Mouse (Mus musculus): ENCODE data around the gene Nhlrc4. TPM values are rescaled to one million over a fixed set of nuclear protein-coding genes. Genes with fewer than 3 reads are reported as not detected.

Nhlrc4 gene
- polyA plus RNA-seq, 1 experiment from 2014 or later: 0.30 TPM

DNA sequence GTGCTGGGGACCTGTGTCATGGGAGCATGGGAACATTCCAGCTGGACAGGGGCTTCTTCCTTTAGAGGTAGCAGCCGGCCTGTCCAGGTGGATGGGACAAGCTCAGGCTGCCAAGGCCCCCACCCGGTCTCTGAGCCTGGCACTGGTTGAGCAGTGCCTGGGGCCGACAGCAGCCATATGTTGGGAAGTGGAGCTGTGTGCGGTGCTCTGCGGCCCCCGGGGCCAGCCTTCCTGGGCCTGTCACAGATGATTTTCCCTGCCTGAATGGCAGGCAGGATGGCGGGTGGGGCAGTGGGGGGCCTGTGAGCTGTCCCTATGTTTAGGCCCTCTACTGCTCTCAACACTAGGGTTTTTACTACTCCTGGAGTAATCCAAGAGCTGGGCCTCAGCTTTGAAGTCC, 11.4 kb upstream of the Nhlrc4 start:
- Histone ChIP-seq H3K4me1 (peaks cover 10% of the 10 kb centered on the region), H3K36me3 (peaks cover 13% of the 10 kb centered on the region; the same call in 1 of the 2 replicates), H3K27ac (no peak overlapping the region), H3K4me2 (no peak overlapping the region), H3K4me3 (replicated peaks) (no peak overlapping the region), H3K9me3 (no peaks in the 10 kb centered on the region), H3K27me3 (replicated peaks) (peaks cover 26% of the 10 kb centered on the region), H3K9ac (no peak overlapping the region)
- ATAC-seq (ENCODE audit: insufficient read depth, low FRiP score, low read depth): no peak
- WGBS: 82% methylated on average over 7 of the region's 7 CpGs

DNA sequence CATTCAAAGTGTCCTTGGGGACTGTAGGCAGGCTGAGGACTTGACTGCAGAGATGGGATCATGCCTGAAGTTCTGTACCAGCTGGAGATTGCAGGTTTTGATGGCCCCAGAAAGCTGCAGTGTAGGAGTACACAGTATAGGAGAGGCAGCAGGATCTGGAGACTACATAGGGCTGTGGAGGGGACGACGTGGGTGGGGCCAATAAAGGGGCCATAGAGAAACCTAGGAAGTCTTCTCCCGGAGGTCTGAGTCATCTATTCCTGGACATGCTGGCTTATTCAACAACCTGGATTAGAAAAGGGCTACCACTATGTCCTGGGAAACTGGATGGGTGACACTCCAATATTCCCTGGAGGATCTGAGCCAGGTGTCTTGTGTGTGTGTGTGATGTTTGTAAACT, 11.0 kb upstream of the Nhlrc4 start:
- Histone ChIP-seq H3K36me3 (peaks cover 11% of the 10 kb centered on the region; the same call in 1 of the 2 replicates), H3K27ac (no peak overlapping the region), H3K27me3 (replicated peaks) (peaks cover 29% of the 10 kb centered on the region), H3K9me3 (no peaks in the 10 kb centered on the region), H3K9ac (no peak overlapping the region), H3K4me2 (no peak overlapping the region), H3K4me1 (peaks cover 12% of the 10 kb centered on the region), H3K4me3 (replicated peaks) (no peak overlapping the region)
- no peak for ATAC-seq (ENCODE audit: insufficient read depth, low FRiP score, low read depth)
- 40% methylated on average over 3 of the region's 3 CpGs for WGBS

DNA sequence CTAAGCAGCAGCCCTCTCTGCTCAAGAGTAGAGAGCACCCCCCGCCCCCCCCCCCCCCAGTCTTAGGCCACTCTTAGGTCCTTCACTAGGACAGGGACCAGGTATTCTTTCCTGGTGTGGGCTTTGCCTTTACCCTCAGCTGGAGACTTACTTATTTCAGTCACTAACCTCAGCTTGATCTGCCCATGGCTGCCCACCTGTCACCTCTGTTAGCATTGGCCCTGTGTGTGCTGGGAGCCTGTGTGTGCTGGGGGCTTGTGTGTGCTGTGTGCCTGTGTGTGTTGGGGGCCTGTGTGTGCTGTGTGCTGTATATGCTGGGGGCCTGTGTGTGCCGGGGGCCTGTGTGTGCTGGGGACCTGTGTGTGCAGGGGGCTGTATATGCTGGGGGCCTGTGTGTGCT, 9.9 kb upstream of the Nhlrc4 start:
- Histone ChIP-seq H3K4me3 (replicated peaks) (no peak overlapping the region), H3K4me1 (peaks cover 12% of the 10 kb centered on the region), H3K27me3 (replicated peaks) (peaks cover 38% of the 10 kb centered on the region), H3K36me3 (0 out of 2 replicates have a peak, but pooled peaks cover 2% of the 10 kb centered on the region), H3K9ac (no peak overlapping the region), H3K27ac (no peak overlapping the region), H3K4me2 (no peak overlapping the region), H3K9me3 (no peaks in the 10 kb centered on the region)
- 91% methylated on average over 1 of the region's 2 CpGs for WGBS
- no peak for ATAC-seq (ENCODE audit: insufficient read depth, low FRiP score, low read depth)

DNA sequence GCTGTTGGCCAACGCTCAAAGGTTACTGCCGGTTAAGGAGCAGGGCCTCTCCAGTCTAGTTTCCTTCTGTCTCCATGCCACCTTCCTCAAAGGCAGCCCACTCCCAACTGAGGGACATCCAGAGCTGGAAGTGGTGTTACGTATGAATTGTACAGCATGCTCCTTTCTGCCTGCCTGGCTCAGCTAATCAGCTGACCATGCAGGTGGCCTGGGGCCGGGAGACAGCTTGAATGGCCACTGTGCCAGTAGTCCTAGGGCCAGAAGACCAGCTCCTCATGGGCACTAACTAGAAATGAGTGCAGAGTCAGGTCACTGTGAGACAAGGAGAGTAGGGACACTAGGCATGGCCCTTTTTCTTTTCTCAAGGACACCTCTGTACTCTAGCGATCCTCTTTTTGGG, 8.4 kb upstream of the Nhlrc4 start:
- ATAC-seq (ENCODE audit: insufficient read depth, low FRiP score, low read depth): no peak
- Histone ChIP-seq H3K27ac (no peak overlapping the region), H3K9me3 (no peaks in the 10 kb centered on the region), H3K4me1 (peaks cover 12% of the 10 kb centered on the region), H3K27me3 (replicated peaks) (peaks cover 38% of the 10 kb centered on the region), H3K36me3 (no peaks in the 10 kb centered on the region), H3K4me2 (no peak overlapping the region), H3K4me3 (replicated peaks) (no peak overlapping the region), H3K9ac (no peak overlapping the region)
- WGBS: 80% methylated on average over 5 of the region's 5 CpGs

GRCm38 (mm10) chr17:25951803-25952623, 7.3 kb upstream of the Nhlrc4 start, which contains the start of gene A930017K11Rik:
A930017K11Rik (minus strand) TSS chr17:25952565.
- peaks cover 12% of the 10 kb centered on the region for H3K4me1 ChIP-seq
- H3K4me3 ChIP-seq (replicated peaks): peak within 1 kb of the TSS; percentile 41
- 2% methylated on average over 57 of the region's 58 CpGs for WGBS
- no peak within 1 kb of the TSS for H3K27ac ChIP-seq
- peak within 1 kb of the TSS; percentile 85 for H3K4me2 ChIP-seq
- ATAC-seq (ENCODE audit: insufficient read depth, low FRiP score, low read depth): peak; percentile 21; the same call in 1 of the 2 replicates
- H3K9ac ChIP-seq: peak within 1 kb of the TSS; percentile 9; the same call in 1 of the 2 replicates
- peaks cover 38% of the 10 kb centered on the region for H3K27me3 ChIP-seq (replicated peaks)
- H3K9me3 ChIP-seq: no peaks in the 10 kb centered on the region
- H3K36me3 ChIP-seq: no peaks in the 10 kb centered on the region

DNA sequence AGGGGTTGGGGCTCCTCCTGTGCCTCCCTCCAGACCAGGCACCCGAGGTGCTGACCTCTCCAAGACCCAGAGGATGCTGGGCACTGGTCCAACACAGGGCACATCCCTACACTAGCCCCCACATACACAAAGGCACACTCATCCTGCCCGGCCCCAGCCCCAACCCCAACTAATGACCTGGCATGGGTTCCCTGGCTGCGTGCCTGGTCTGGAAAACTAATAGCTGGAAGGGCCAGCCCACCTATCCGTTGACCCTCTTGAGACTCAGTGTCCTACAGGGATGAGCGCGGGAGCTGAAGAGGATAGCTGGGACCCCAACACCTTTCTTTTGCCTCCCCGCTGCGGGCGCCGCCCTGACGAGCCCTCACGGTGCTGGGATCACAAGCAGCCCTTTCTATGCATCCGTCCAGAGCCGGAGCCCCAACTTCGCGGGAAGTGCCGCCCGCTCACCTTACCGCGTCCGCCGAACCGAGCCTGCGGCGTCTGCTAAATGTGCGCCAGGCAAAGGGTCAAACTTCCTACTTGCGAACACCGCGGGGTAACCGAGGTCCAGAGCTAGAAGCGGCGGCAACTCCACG, 6.6 kb upstream of the Nhlrc4 start:
- ATAC-seq (ENCODE audit: insufficient read depth, low FRiP score, low read depth): peak; percentile 29; the same call in 1 of the 2 replicates
- under 1% methylated on average over 33 of the region's 33 CpGs for WGBS
- Histone ChIP-seq H3K4me3 (replicated peaks) (peak overlapping the region; percentile 41), H3K9ac (0 out of 2 replicates have a peak overlapping the region, but pooled peaks have one; percentile 9), H3K36me3 (no peaks in the 10 kb centered on the region), H3K4me1 (peaks cover 12% of the 10 kb centered on the region), H3K9me3 (no peaks in the 10 kb centered on the region), H3K27me3 (replicated peaks) (peaks cover 38% of the 10 kb centered on the region), H3K27ac (no peak overlapping the region), H3K4me2 (peak overlapping the region; percentile 85)

GRCm38 (mm10) chr17:25950706-25951105, 5.9 kb upstream of the Nhlrc4 start:
- WGBS: 0% methylated on average over 3 of the region's 3 CpGs
- H3K4me3 ChIP-seq (replicated peaks): no peak overlapping the region
- peaks cover 38% of the 10 kb centered on the region for H3K27me3 ChIP-seq (replicated peaks)
- no peak for ATAC-seq (ENCODE audit: insufficient read depth, low FRiP score, low read depth)
- H3K9me3 ChIP-seq: no peaks in the 10 kb centered on the region
- no peak overlapping the region for H3K4me2 ChIP-seq
- H3K9ac ChIP-seq: no peak overlapping the region
- H3K4me1 ChIP-seq: peaks cover 12% of the 10 kb centered on the region
- H3K36me3 ChIP-seq: no peaks in the 10 kb centered on the region
- no peak overlapping the region for H3K27ac ChIP-seq

GRCm38 (mm10) chr17:25949981-25950380, 5.2 kb upstream of the Nhlrc4 start:
- H3K4me1 ChIP-seq: peaks cover 12% of the 10 kb centered on the region
- H3K9ac ChIP-seq: no peak overlapping the region
- no peak for ATAC-seq (ENCODE audit: insufficient read depth, low FRiP score, low read depth)
- no peak overlapping the region for H3K27ac ChIP-seq
- H3K9me3 ChIP-seq: no peaks in the 10 kb centered on the region
- H3K36me3 ChIP-seq: no peaks in the 10 kb centered on the region
- peaks cover 38% of the 10 kb centered on the region for H3K27me3 ChIP-seq (replicated peaks)
- 71% methylated on average over 5 of the region's 5 CpGs for WGBS
- no peak overlapping the region for H3K4me3 ChIP-seq (replicated peaks)
- H3K4me2 ChIP-seq: no peak overlapping the region

DNA sequence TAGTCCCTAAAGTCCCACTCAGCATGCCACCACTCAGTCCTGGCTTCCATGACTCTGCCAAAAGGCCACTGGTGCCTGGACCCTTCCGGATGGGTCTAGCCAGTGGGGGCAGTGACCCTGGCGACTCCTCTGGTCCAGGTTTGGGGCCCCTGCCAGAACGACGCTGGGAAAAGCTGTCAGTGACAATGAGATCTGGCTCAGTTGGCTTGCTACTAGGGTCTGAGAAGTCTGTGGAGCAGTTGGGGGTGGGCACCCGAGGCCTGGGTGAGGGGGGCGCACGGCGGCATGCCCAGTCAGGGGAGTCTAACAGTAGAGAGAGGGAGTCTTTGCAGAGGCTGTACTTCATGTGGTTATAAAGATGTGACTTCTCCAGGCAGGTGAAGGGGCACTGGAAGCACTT, 3.3 kb upstream of the Nhlrc4 start:
- Histone ChIP-seq H3K4me1 (peaks cover 12% of the 10 kb centered on the region), H3K27ac (no peak overlapping the region), H3K36me3 (no peaks in the 10 kb centered on the region), H3K27me3 (replicated peaks) (peaks cover 31% of the 10 kb centered on the region), H3K9ac (no peak overlapping the region), H3K4me3 (replicated peaks) (no peak overlapping the region), H3K9me3 (no peaks in the 10 kb centered on the region), H3K4me2 (no peak overlapping the region)
- ATAC-seq (ENCODE audit: insufficient read depth, low FRiP score, low read depth): no peak
- WGBS: 82% methylated on average over 8 of the region's 8 CpGs

- Histone ChIP-seq H3K27me3 (replicated peaks) (peaks cover 26% of the 10 kb centered on the region), H3K4me1 (peaks cover 12% of the 10 kb centered on the region), H3K9me3 (no peaks in the 10 kb centered on the region), H3K4me2 (no peak overlapping the region), H3K4me3 (replicated peaks) (no peak overlapping the region), H3K27ac (no peak overlapping the region), H3K36me3 (no peaks in the 10 kb centered on the region), H3K9ac (no peak overlapping the region)
- WGBS: 89% methylated on average over 4 of the region's 4 CpGs
- no peak for ATAC-seq (ENCODE audit: insufficient read depth, low FRiP score, low read depth)
Observed at GRCm38 (mm10) chr17:25947576-25947975, 2.8 kb upstream of the Nhlrc4 start.

GRCm38 (mm10) chr17:25946891-25947290, 2.1 kb upstream of the Nhlrc4 start:
- 82% methylated on average over 8 of the region's 8 CpGs for WGBS
- Histone ChIP-seq H3K27ac (no peak overlapping the region), H3K36me3 (no peaks in the 10 kb centered on the region), H3K9ac (no peak overlapping the region), H3K9me3 (no peaks in the 10 kb centered on the region), H3K4me2 (no peak overlapping the region), H3K4me1 (peaks cover 13% of the 10 kb centered on the region), H3K4me3 (replicated peaks) (no peak overlapping the region), H3K27me3 (replicated peaks) (peaks cover 19% of the 10 kb centered on the region)
- ATAC-seq (ENCODE audit: insufficient read depth, low FRiP score, low read depth): no peak

- Histone ChIP-seq H3K9ac (no peak overlapping the region), H3K27ac (no peak overlapping the region), H3K27me3 (replicated peaks) (peaks cover 14% of the 10 kb centered on the region), H3K4me3 (replicated peaks) (no peak overlapping the region), H3K4me1 (peaks cover 9% of the 10 kb centered on the region; the same call in 1 of the 2 replicates), H3K4me2 (no peak overlapping the region), H3K9me3 (no peaks in the 10 kb centered on the region), H3K36me3 (no peaks in the 10 kb centered on the region)
- ATAC-seq (ENCODE audit: insufficient read depth, low FRiP score, low read depth): no peak
- WGBS: 65% methylated on average over 7 of the region's 7 CpGs
Observed at GRCm38 (mm10) chr17:25946349-25946748, 1.6 kb upstream of the Nhlrc4 start.

Measured in stomach, embryonic 15.5 days (tissue).